Mouse (Mus musculus) CD4-positive, CD25-positive, alpha-beta regulatory T cell, adult 2 months (primary cell): ENCODE measurements around the gene Fhad1.
"Not testable (repeated sequence)": the region's sequence is repeated elsewhere in the genome, so short reads cannot be mapped to it uniquely, and the experiment has no call there.

Experiments
- DNase-seq: peaks from one replicate; pipeline ENCODE4 v3.0.0-alpha.2; 2012; ENCODE audit warnings: low read depth, low spot score

Fhad1 gene

DNA sequence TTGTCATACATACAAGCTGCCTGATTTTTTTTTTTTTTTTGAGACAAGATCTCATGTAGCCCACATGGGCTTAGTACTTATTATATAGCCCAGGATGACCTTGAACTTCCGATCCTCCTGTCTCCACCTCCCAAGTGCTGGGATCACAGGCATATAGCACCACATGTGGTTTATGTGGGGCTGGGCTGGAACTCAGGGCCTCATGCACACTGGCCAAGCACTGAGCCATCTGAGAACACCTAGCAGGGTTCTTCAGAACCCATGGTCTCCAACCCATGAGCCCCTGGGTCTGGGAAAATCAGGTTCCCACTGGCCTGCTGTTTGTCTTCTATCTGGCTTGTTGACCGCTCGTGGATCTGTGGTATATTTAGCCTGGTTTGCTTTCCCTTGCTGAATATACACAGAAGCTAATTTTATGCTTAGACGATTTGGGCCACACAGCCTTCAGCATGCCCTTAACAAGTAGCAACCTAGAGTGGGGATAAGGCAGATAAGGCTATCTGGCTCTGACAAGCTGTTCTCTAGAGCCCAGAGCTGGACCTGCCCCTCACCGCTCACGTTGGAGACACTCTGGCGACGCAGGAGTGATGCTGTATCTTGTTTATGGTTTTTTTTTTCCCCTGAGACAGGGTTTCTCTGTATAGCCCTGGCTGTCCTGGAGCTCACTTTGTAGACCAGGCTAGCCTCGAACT is 24.9 kb upstream of the Fhad1 start:
- no peak for DNase-seq

GRCm38 (mm10) chr4:142037897-142038296 is 23.0 kb upstream of the Fhad1 start:
- no peak for DNase-seq

DNA sequence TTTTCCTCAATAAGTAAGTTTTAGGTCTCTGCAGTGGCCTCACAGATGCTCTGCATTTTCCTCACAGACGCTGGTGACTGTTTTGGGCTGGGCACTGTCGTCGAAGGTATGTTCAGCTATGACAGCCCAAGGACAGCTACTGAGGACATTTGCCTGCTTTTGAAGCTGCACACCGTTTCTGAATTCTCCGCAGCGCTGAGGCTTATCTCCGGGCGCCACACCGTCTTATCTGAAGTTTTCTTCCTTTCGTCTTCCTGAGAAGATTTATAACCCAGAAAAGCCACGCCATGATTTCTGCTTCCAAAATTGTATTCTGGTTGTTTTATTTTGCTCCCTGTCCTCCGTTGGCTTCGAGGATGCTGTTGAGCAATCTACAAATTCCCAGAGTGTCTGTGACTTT is 13.7 kb upstream of the Fhad1 start:
- DNase-seq = no peak

GRCm38 (mm10) chr4:142026965-142027364 is 12.1 kb upstream of the Fhad1 start:
- no peak for DNase-seq

GRCm38 (mm10) chr4:142024536-142024935 is 9.7 kb upstream of the Fhad1 start:
- DNase-seq = no peak

DNA sequence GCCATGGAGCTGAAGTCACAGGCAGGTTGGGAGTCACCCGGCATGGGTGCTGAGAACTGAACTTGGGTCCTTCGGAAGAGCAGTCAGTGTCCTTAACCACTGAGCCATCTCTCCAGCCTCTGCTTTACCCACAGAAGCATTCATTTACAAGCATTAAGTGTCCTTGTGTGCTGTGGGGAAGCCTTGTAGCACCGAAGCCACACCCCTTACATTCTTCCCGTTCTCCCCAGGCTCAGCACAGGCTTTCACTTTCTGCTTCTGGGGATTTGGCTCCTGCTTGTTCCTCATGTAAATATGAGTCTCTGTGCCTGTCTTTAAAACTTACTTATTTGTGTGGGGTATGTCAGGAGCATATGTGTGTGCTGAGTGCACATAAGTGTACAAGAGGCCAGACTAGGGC is 8.3 kb upstream of the Fhad1 start:
- DNase-seq = no peak

DNA sequence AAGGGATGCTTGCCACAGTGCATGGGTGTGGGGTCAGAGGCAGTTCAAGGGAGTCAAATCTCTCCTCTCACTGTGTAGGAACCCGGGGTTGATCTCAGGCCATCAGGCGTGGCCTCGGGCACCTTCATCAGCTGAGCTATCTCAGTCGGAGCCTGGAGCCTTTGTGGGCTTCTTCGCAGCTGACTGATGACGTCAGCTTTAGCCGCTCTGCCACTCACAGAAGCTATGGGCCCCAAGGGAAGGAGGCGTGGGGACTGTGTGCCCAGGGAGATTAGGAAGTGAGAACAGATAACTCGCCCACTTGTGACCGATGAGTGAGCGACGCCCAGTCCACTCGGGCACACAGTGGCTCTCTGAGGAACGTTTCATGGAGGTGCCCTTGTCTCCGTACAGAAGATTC is 2.8 kb upstream of the Fhad1 start:
- DNase-seq = peak; percentile 28

GRCm38 (mm10) chr4:142011236-142011635 is 3.6 kb downstream of the Fhad1 start:
- no peak for DNase-seq

- peak; percentile 18 for DNase-seq
These were observed 4.4 kb downstream of the Fhad1 start for GRCm38 (mm10) chr4:142010441-142010840.

- DNase-seq = no peak
These were observed 6.7 kb downstream of the Fhad1 start for GRCm38 (mm10) chr4:142008206-142008605.

DNA sequence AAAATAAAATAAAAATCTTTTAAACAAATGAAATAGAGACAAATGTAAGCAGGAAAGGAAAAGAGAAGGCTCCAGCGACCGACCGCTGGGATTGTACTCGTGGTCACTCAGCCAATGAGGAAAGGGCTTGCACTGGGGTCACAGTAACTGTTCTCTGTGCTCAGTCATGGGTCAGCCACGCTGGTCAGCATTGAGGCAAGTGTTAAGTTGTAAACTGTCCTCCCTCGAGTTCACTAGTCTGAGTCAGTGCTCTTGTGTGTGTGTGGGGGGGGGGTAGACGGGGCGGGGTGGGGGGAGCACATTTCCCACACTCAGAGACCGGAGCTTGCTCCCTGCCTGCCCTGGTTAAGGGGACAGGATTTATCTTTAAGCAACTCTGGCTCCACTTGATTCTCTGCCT is 14.3 kb downstream of the Fhad1 start:
- no peak for DNase-seq

DNA sequence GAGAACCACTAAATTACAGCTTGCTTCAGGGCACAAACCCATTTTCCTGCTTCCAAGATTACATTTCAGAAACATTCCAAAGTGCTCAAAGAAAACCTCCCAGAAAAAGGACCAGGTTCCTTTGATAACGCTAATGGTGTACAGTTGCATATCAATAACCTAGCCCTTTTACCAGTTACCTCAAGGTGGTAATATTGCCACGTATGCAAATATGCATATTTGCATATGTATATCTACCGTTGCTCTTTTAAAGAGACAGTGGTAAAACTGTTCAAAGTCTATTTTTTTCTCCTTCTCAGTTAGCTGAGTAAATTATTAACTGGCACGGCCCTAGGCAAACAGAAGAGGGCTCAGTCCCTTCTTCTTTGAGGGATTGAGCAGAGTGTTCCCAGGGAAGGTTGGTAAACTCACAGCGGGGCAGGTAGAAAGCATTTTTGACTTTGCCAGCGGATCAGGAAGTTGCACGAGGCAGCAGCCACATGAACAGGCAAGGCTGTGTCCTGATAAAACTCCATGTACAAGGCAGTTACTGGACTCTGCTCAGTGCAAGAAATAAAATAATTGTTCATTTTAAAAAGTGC is 15.3 kb downstream of the Fhad1 start:
- DNase-seq = no peak

DNA sequence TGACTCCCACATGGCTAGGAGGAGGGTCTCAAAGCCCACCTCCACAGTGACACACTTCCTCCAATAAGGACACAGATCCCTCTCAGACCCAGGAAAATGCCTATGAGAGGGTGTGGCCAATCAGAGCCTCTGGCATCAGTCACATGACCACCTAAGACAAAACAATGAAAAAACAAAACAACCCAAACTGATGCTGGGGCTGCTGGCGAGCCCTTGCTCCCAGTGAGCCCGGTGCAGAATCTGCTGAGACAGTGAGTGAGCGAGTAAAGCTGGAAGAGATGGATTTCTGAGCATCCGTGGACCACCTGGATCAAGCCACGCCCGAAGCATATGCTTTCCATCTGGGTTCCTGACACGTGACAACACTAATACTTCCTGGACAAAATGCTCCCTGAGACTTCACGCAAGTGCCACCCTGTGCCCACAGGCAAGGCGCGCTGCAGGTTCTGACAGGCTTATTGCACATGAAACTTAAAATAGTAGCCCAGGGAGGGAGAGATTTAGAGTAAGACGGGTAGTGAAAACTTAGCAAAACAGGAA is 16.5 kb downstream of the Fhad1 start:
- peak; percentile 47 for DNase-seq

GRCm38 (mm10) chr4:141996880-141997279 is 18.0 kb downstream of the Fhad1 start:
- no peak for DNase-seq

DNA sequence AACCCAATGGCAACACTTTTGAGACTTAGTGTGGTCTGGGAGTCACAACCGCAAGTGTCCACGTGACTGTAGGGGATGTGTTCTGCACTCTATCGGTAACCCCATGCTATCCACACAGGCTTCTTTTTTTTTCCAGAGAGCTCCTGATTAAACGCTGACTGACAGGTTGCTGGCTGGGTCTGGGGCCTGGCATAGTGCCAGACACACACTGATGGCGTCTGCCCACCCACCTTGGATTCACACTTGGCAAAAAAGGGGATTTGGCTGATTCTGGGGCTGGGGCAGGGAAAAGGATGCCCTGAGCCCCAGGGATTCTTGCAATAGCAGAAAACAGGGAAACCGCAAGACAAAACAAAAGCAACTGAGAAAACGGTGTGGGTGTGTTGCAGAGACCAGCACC is 18.8 kb downstream of the Fhad1 start:
- no peak for DNase-seq

- not testable (repeated sequence) for DNase-seq
These were observed 20.8 kb downstream of the Fhad1 start for GRCm38 (mm10) chr4:141994062-141994471.

GRCm38 (mm10) chr4:141993347-141994061 is 21.4 kb downstream of the Fhad1 start:
- DNase-seq = no peak

- DNase-seq = no peak
These were observed 22.2 kb downstream of the Fhad1 start for GRCm38 (mm10) chr4:141992530-141993204.

DNA sequence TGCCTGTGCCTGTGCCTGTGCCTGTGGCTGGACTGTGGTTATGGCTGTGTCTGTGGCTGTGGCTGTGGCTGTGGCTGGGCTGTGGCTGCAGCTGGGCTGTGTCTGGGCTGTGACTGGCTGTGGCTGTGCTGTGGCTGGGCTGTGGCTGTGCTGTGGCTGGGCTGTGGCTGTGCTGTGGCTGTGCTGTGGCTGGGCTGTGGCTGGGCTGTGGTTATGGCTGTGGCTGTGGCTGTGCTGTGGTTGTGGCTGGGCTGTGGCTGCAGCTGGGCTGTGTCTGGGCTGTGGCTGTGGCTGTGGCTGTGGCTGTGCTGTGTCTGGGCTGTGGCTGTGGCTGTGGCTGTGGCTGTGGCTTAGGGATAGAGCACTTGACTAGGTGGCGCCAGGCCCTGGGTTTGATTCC is 26.7 kb downstream of the Fhad1 start:
- no peak for DNase-seq

DNA sequence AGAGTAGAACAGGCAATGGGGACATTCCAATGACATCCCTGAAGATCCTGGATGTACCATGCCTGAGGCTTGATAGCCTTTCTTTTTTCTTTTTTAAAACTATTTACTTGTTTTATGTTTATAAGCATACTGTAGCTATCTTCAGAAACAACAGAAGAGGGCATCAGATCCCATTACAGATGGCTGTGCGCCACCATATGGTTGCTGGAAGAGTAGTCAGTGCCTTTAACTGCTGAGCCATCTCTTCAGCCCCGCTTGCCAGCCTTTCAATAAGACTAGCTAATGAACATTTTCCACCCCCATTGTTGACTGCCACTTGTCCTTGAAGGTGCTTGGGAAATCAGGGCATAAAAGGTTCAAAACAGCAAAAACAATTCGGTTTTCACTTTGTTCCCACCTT is 31.2 kb downstream of the Fhad1 start:
- no peak for DNase-seq

DNA sequence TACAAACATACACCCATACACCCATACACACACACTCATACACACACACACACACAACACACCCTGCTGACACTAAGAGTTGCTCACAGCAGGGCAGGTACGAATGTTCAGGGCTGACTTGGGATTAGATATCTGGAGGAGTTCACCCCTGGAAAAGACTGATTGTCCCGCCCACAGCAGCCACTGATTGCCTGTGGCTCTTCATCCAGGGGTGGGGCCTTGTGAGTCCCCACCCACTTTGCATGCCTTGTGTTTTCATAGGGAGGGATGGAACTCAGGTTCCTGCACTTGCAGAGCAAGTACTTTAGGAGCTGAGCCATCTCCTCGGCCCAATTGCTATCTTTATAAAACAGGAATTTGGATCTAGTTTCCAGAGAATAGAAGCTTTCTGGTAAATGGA is 33.4 kb downstream of the Fhad1 start:
- no peak for DNase-seq

GRCm38 (mm10) chr4:141978582-141978981 is 36.3 kb downstream of the Fhad1 start:
- no peak for DNase-seq
